ENCODE assay signal across 7 mouse cellular contexts in the genomic region with DNA sequence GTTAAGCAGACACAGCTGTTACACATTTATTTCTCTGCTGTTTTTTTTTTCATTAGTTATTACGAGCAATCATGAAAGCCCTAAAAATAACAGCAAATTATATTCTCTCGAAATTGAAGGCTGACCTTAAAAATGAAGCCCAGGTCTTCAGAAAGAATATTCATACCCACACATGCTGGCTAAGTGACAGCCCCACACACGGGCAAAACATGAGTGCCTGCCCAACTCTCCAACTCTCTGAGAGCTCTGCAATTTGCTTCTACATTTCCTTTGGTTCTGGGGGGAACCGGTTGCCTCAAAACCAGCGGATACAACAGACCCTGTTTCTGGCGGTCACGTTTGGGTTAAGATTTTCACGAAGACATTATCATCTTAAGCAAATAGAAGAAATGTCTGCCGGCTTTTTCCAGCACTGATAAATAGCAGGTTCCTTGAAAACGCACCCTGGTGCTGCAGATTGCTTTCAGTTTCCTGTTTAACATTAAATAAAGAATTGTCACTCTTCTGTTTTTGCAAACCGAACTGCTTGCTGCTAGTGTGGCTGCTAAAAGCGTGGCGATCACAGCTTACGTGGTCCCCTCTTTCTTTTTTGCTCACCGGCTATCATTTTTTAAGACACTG.
DNase-seq lines count a peak whose midpoint lies in the region; ATAC-seq and TF ChIP-seq lines count a peak whose summit lies in the region.

No protein-coding gene starts in this region.

- H3K27me3 ChIP-seq in lung, embryonic 14.5 days (ENCODE audit: insufficient read depth, low read length), result no peaks in the 10 kb centered on the region
- no peaks in the 10 kb centered on the region for H3K27me3 ChIP-seq in stomach, embryonic 14.5 days (ENCODE audit: control insufficient read depth, insufficient read depth, low read length)

- H3K36me3 ChIP-seq in lung, embryonic 14.5 days (ENCODE audit: insufficient read depth), result no peaks in the 10 kb centered on the region
- H3K36me3 ChIP-seq in stomach, embryonic 14.5 days (ENCODE audit: control insufficient read depth, insufficient read depth, low read length), result no peaks in the 10 kb centered on the region

- TF ChIP-seq POLR2A in brain, embryonic 14.5 days (IDR thresholded peaks at IDR 0.05; ENCODE audit: borderline replicate concordance, extremely low read depth, insufficient read depth, insufficient read length, poor library complexity, severe bottlenecking), result no peak

- H3K4me2 ChIP-seq in lung, embryonic 14.5 days, result peak overlapping the region; percentile 54
- H3K4me2 ChIP-seq in stomach, embryonic 14.5 days (replicated peaks; ENCODE audit: low read depth, low read length), result peak overlapping the region; percentile 40

- H3K9ac ChIP-seq in lung, embryonic 14.5 days, result no peak overlapping the region
- no peak overlapping the region for H3K9ac ChIP-seq in stomach, embryonic 14.5 days (replicated peaks; ENCODE audit: low read depth, low read length)

- no peak for TF ChIP-seq CTCF in lung, embryonic 14.5 days (IDR thresholded peaks at IDR 0.05; ENCODE audit: low read depth)
- no peak for TF ChIP-seq CTCF in brain, embryonic 14.5 days (IDR thresholded peaks at IDR 0.05; ENCODE audit: borderline replicate concordance, extremely low read depth, insufficient read depth, insufficient read length)

- ATAC-seq in lung, embryonic 14.5 days (ENCODE audit: insufficient read depth), result no peak
- peak; percentile 39 for ATAC-seq in inflammation-experienced regulatory T-cells, adult 6 months
- no peak for ATAC-seq in stomach, embryonic 14.5 days (ENCODE audit: insufficient number of reproducible peaks, insufficient read depth, low FRiP score, low read depth)

- H3K4me3 ChIP-seq in lung, embryonic 14.5 days (ENCODE audit: low read depth, low read length), result peak overlapping the region; percentile 8
- peak overlapping the region; percentile 11 for H3K4me3 ChIP-seq in stomach, embryonic 14.5 days (ENCODE audit: low read depth, low read length)

- WGBS in lung, embryonic 14.5 days, result 28% methylated on average over 15 of the region's 15 CpGs
- 22% methylated on average over 15 of the region's 15 CpGs for WGBS in stomach, embryonic 14.5 days

- no peaks in the 10 kb centered on the region for H3K9me3 ChIP-seq in lung, embryonic 14.5 days (ENCODE audit: low read depth, low read length)
- H3K9me3 ChIP-seq in stomach, embryonic 14.5 days (ENCODE audit: control insufficient read depth, low read depth, low read length), result no peaks in the 10 kb centered on the region; the same call in 1 of the 2 replicates

- peak overlapping the region; percentile 46; the same call in 1 of the 2 replicates for H3K27ac ChIP-seq in lung, embryonic 14.5 days (ENCODE audit: low read depth)
- peak overlapping the region; percentile 58; the same call in 1 of the 2 replicates for H3K27ac ChIP-seq in stomach, embryonic 14.5 days (ENCODE audit: low read length)

- peak; percentile 42 for DNase-seq in lung, embryonic 14.5 days
- DNase-seq in lung, postnatal 4 days, result no peak
- DNase-seq in brain, embryonic 14.5 days (ENCODE audit: low read depth), result peak; percentile 55
- DNase-seq in layer of hippocampus, postnatal 36 days, result no peak
- no peak for DNase-seq in urinary bladder, postnatal 10 days (ENCODE audit: low spot score)

- H3K4me1 ChIP-seq in lung, embryonic 14.5 days (ENCODE audit: insufficient read depth), result peaks cover 9% of the 10 kb centered on the region
- 0 out of 2 replicates have a peak, but pooled peaks cover 6% of the 10 kb centered on the region for H3K4me1 ChIP-seq in stomach, embryonic 14.5 days (ENCODE audit: control insufficient read depth, insufficient read depth, low read length)

Comparison
In these comparisons a context has a peak if more than half of its experiments do, and no peak if none do; other contexts are left out.
1. DNase-seq: peak in lung, embryonic 14.5 days (single experiment) and brain, embryonic 14.5 days (single experiment); none in lung, postnatal 4 days (0 of 2), layer of hippocampus, postnatal 36 days (0 of 2) and urinary bladder, postnatal 10 days (single experiment).